Mouse (Mus musculus) MEL (cell line): Measurements from ENCODE around the gene Khk. TPM values are rescaled to one million over a fixed set of nuclear protein-coding genes. Genes with fewer than 3 reads are reported as not detected.

ENCODE experiments used
- DNase-seq: peaks from one replicate; pipeline ENCODE4 v3.0.0; 2011; ENCODE audit warnings: low read depth, low spot score
- H3K27ac ChIP-seq: 2 replicates; pipeline ENCODE4 v1.5.1; 2012; ENCODE audit warnings: low read depth, mild to moderate bottlenecking, control low read depth, low read length, moderate library complexity; ENCODE audit not compliant: control insufficient read depth
- H3K27me3 ChIP-seq, 2 experiments: fragments of 150-350 bp in 1 of 2; sonication (generic) in 1 of 2; 2 replicates each; pipeline ENCODE4 v1.6.1; 2012; ENCODE audit warnings: low read length in 2 of 2, mild to moderate bottlenecking in 2 of 2, improper control_type of control experiment in 1 of 2, moderate library complexity in 1 of 2; ENCODE audit not compliant: insufficient read depth in 2 of 2, control insufficient read depth in 1 of 2
- H3K36me3 ChIP-seq, 2 experiments: 2 replicates each; pipeline ENCODE4 v1.6.1; 2012 to 2014; ENCODE audit warnings: low read length in 2 of 2, improper control_type of control experiment in 1 of 2, inconsistent platforms in 1 of 2, mild to moderate bottlenecking in 1 of 2; ENCODE audit not compliant: insufficient read depth in 2 of 2, control insufficient read depth in 1 of 2
- H3K4me1 ChIP-seq, 2 experiments: fragments of 150-350 bp in 1 of 2; sonication (generic) in 1 of 2; 2 replicates each; pipeline ENCODE4 v1.6.1; 2012; ENCODE audit warnings: low read length in 2 of 2, improper control_type of control experiment in 1 of 2, mild to moderate bottlenecking in 1 of 2; ENCODE audit not compliant: insufficient read depth in 2 of 2, control insufficient read depth in 1 of 2
- H3K4me3 ChIP-seq, 2 experiments: fragments of 150-350 bp in 1 of 2; sonication (generic) in 1 of 2; 2 replicates each; pipeline ENCODE4 v1.5.1; 2012; ENCODE audit warnings: low read depth in 2 of 2, low read length in 2 of 2, mild to moderate bottlenecking in 2 of 2, moderate library complexity in 2 of 2, control low read depth in 1 of 2, improper control_type of control experiment in 1 of 2; ENCODE audit not compliant: control insufficient read depth in 1 of 2, insufficient read depth in 1 of 2
- H3K79me2 ChIP-seq: 2 replicates; pipeline ENCODE4 v1.6.1; 2012; ENCODE audit warnings: mild to moderate bottlenecking, low read length, moderate library complexity; ENCODE audit not compliant: control insufficient read depth, poor library complexity, insufficient read depth
- H3K9ac ChIP-seq: 2 replicates; pipeline ENCODE4 v1.6.1; 2012; ENCODE audit warnings: low read depth, mild to moderate bottlenecking, control low read depth, low read length, moderate library complexity; ENCODE audit not compliant: control insufficient read depth, poor library complexity, severe bottlenecking
- H3K9me3 ChIP-seq: fragments of 150-350 bp; sonication (generic); replicated peaks from 2 replicates; pipeline ENCODE4 v1.6.1; 2012; ENCODE audit warnings: mild to moderate bottlenecking, low read length, improper control_type of control experiment, moderate library complexity; ENCODE audit not compliant: insufficient read depth
- BHLHE40 ChIP-seq: IDR thresholded peaks from 2 replicates; pipeline ENCODE4 v1.6.1; 2012; ENCODE audit warnings: low read depth, mild to moderate bottlenecking, inconsistent platforms, low read length, improper control_type of control experiment, borderline replicate concordance
- CHD1 ChIP-seq: IDR thresholded peaks from 2 replicates; pipeline ENCODE4 v1.6.1; 2012; ENCODE audit warnings: low read depth, mild to moderate bottlenecking, inconsistent platforms, low read length, improper control_type of control experiment
- CHD2 ChIP-seq: IDR thresholded peaks from 2 replicates; pipeline ENCODE4 v1.6.1; 2011; ENCODE audit warnings: low read length, improper control_type of control experiment
- E2F4 ChIP-seq: IDR thresholded peaks from 2 replicates; pipeline ENCODE4 v1.6.1; 2011; ENCODE audit warnings: low read depth, low read length, improper control_type of control experiment, borderline replicate concordance
- ELF1 ChIP-seq: IDR thresholded peaks from 2 replicates; pipeline ENCODE4 v1.6.1; 2014; ENCODE audit warnings: low read depth, mild to moderate bottlenecking, inconsistent platforms, low read length, improper control_type of control experiment, moderate library complexity
- GABPA ChIP-seq: IDR thresholded peaks from 2 replicates; pipeline ENCODE4 v1.6.1; 2012; ENCODE audit warnings: low read depth, mild to moderate bottlenecking, inconsistent platforms, low read length, improper control_type of control experiment, moderate library complexity
- GATA1 ChIP-seq: IDR thresholded peaks from 2 replicates; pipeline ENCODE4 v1.6.1; 2011; ENCODE audit warnings: low read depth, low read length, improper control_type of control experiment
- HCFC1 ChIP-seq: IDR thresholded peaks from 2 replicates; pipeline ENCODE4 v1.6.1; 2012; ENCODE audit warnings: low read depth, mild to moderate bottlenecking, inconsistent platforms, low read length, improper control_type of control experiment, moderate library complexity
- JUND ChIP-seq: IDR thresholded peaks from 2 replicates; pipeline ENCODE4 v1.6.1; 2011; ENCODE audit warnings: low read depth, mild to moderate bottlenecking, improper control_type of control experiment, low read length
- KAT2A ChIP-seq: conservative IDR thresholded peaks from 2 replicates; pipeline ENCODE4 v1.6.1; 2012; ENCODE audit warnings: low read depth, low read length, improper control_type of control experiment, inconsistent platforms
- MAFK ChIP-seq: IDR thresholded peaks from 2 replicates; pipeline ENCODE4 v1.6.1; 2011; ENCODE audit warnings: low read depth, mild to moderate bottlenecking, low read length, improper control_type of control experiment, borderline replicate concordance
- MAZ ChIP-seq: IDR thresholded peaks from 2 replicates; pipeline ENCODE4 v1.6.1; 2012; ENCODE audit warnings: low read depth, mild to moderate bottlenecking, inconsistent platforms, low read length, improper control_type of control experiment
- MEF2A ChIP-seq: IDR thresholded peaks from 2 replicates; pipeline ENCODE4 v1.6.1; 2014; ENCODE audit warnings: low read depth, mild to moderate bottlenecking, inconsistent platforms, low read length, improper control_type of control experiment; ENCODE audit not compliant: poor library complexity, insufficient replicate concordance, severe bottlenecking; ENCODE audit errors: extremely low read depth
- MXI1 ChIP-seq: IDR thresholded peaks from 2 replicates; pipeline ENCODE4 v1.6.1; 2011; ENCODE audit warnings: mild to moderate bottlenecking, low read depth, low read length, improper control_type of control experiment
- MYB ChIP-seq: IDR thresholded peaks from 2 replicates; pipeline ENCODE4 v1.6.1; 2011; ENCODE audit warnings: mild to moderate bottlenecking, low read depth, low read length, improper control_type of control experiment
- NRF1 ChIP-seq: IDR thresholded peaks from 2 replicates; pipeline ENCODE4 v1.6.1; 2014; ENCODE audit warnings: low read depth, mild to moderate bottlenecking, inconsistent platforms, low read length, improper control_type of control experiment, moderate library complexity; ENCODE audit not compliant: poor library complexity, insufficient read depth, severe bottlenecking
- POLR2A ChIP-seq, 2 experiments: IDR thresholded peaks; 2 replicates each; pipeline ENCODE4 v1.6.1; 2011 to 2012; ENCODE audit warnings: low read length in 2 of 2, mild to moderate bottlenecking in 2 of 2, control low read depth in 1 of 2, improper control_type of control experiment in 1 of 2, low read depth in 1 of 2, moderate library complexity in 1 of 2; ENCODE audit not compliant: control insufficient read depth in 1 of 2, insufficient read depth in 1 of 2, poor library complexity in 1 of 2
- POLR2AphosphoS2 ChIP-seq: IDR thresholded peaks from 2 replicates; pipeline ENCODE4 v1.6.1; 2011; ENCODE audit warnings: low read length, improper control_type of control experiment
- POLR2AphosphoS5 ChIP-seq: IDR thresholded peaks from 2 replicates; pipeline ENCODE4 v1.6.1; 2012; ENCODE audit warnings: low read depth, borderline replicate concordance, mild to moderate bottlenecking, inconsistent platforms, low read length, moderate library complexity, mixed read lengths
- RCOR1 ChIP-seq: IDR thresholded peaks from 2 replicates; pipeline ENCODE4 v1.6.1; 2012; ENCODE audit warnings: low read depth, mild to moderate bottlenecking, inconsistent platforms, low read length, improper control_type of control experiment
- SMC3 ChIP-seq: IDR thresholded peaks from 2 replicates; pipeline ENCODE4 v1.6.1; 2011; ENCODE audit warnings: low read depth, low read length, improper control_type of control experiment
- TCF12 ChIP-seq: IDR thresholded peaks from 2 replicates; pipeline ENCODE4 v1.6.1; 2014; ENCODE audit warnings: low read depth, mild to moderate bottlenecking, inconsistent platforms, low read length, improper control_type of control experiment, moderate library complexity
- USF1 ChIP-seq: IDR thresholded peaks from 2 replicates; pipeline ENCODE4 v1.6.1; 2014; ENCODE audit warnings: low read depth, mild to moderate bottlenecking, inconsistent platforms, low read length, improper control_type of control experiment, moderate library complexity
- ZMIZ1 ChIP-seq: IDR thresholded peaks from 2 replicates; pipeline ENCODE4 v1.6.1; 2012; ENCODE audit warnings: low read depth, mild to moderate bottlenecking, inconsistent platforms, low read length, improper control_type of control experiment, moderate library complexity
- polyA plus RNA-seq, 2 experiments: library from polyadenylated mRNA; stranded (reverse) in 1 of 2; unstranded in 1 of 2; fragments of >175 nt in 1 of 2; fragments of >200 nt in 1 of 2; gene quantifications; 2 replicates each; pipeline versions ENCODE4 v1.2.1 to v1.2.4; 2012; ENCODE audit warnings: low replicate concordance in 2 of 2, low read depth in 1 of 2; ENCODE audit not compliant: insufficient read length in 2 of 2, insufficient read depth in 1 of 2, missing spikeins in 1 of 2
- total RNA-seq: library from RNA; depleted of rRNA; stranded (reverse); fragments of 300-350 nt; gene quantifications from 2 replicates; pipeline ENCODE4 v1.2.3, GENCODE M21; 2012

The Khk gene
- total and polyA plus RNA-seq, 3 experiments = 308 to 461 TPM; not detected in 1

DNA sequence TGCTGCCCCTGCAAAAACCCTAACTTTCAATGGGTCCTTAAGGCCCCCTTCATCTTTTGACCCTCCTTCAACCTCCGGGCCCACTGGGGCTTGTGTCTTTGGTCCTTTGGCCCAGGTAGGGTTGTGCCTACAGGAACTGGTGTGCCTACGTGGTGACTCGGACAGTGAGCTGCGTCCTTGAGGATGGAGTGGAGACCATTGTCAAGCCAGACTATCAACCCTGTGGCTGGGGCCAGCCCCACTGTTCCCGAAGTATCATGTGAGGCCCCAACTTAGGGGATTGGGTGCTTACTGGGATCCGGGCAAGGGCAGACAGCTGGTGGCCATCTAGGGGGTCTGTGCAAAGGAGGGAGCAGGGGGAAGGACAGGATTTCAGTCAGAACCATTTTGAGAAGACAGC lies 6.4 kb upstream of the Khk start:
- Histone ChIP-seq H3K36me3 (peaks cover 0 to 22% of the 10 kb centered on the region in 2 experiments; a peak in 2 of 4 replicates), H3K9me3 (no peaks in the 10 kb centered on the region), H3K4me1 (peaks cover 16 to 36% of the 10 kb centered on the region in 2 experiments), H3K27me3 (no peaks in the 10 kb centered on the region), H3K4me3 (no peak overlapping the region), H3K9ac (no peak overlapping the region), H3K79me2 (no peaks in the 10 kb centered on the region), H3K27ac (no peak overlapping the region)
- no peak for TF ChIP-seq CHD2
- no peak for TF ChIP-seq E2F4
- no peak for TF ChIP-seq ZMIZ1
- no peak for TF ChIP-seq MAFK
- TF ChIP-seq USF1 = no peak
- no peak for TF ChIP-seq NRF1
- TF ChIP-seq MXI1 = no peak
- TF ChIP-seq ELF1 = no peak
- TF ChIP-seq HCFC1 = no peak
- DNase-seq = no peak

DNA sequence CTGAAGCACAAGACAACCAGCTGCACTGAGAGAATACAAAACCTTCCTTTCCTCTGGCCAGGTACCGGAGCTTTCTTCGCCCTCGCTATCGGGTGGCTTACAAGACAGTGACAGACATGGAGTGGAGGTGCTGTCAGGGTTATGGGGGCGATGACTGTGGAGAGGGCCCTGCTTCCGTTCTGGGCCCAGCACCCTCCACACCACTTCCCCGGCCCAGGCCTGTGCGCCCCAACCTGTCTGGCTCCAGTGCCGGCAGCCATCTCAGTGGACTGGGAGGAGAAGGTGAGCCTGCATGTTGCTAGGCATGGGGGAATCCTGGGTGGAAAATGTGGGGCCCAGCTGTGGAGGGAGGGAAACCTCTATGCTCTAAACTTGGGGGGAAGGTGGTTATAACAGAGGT lies 5.8 kb upstream of the Khk start:
- TF ChIP-seq POLR2A (IDR thresholded peaks at IDR 0.05; ENCODE audit: control insufficient read depth in 1 of 2, insufficient read depth in 1 of 2, low read depth in 1 of 2, low read length in 2 of 2, poor library complexity in 1 of 2) (0 out of 4 replicates have a peak, but pooled peaks of 1 of the 2 experiments have one; percentile 25), MAZ (0 out of 2 replicates have a peak, but pooled peaks have one; percentile 9), TCF12 (no peak), CHD1 (0 out of 2 replicates have a peak, but pooled peaks have one; percentile 12)
- H3K9me3 ChIP-seq = no peaks in the 10 kb centered on the region
- H3K9ac ChIP-seq = peak overlapping the region; percentile 36
- H3K4me1 ChIP-seq = peaks cover 16 to 39% of the 10 kb centered on the region in 2 experiments
- peaks cover 0 to 22% of the 10 kb centered on the region in 2 experiments; a peak in 2 of 4 replicates for H3K36me3 ChIP-seq
- peak overlapping the region; percentile 29 for H3K27ac ChIP-seq
- H3K79me2 ChIP-seq = no peaks in the 10 kb centered on the region
- no peak for DNase-seq
- H3K27me3 ChIP-seq = no peaks in the 10 kb centered on the region
- peak overlapping the region in 1 of 2 experiments; percentile 9; a peak in 1 of 4 replicates for H3K4me3 ChIP-seq

DNA sequence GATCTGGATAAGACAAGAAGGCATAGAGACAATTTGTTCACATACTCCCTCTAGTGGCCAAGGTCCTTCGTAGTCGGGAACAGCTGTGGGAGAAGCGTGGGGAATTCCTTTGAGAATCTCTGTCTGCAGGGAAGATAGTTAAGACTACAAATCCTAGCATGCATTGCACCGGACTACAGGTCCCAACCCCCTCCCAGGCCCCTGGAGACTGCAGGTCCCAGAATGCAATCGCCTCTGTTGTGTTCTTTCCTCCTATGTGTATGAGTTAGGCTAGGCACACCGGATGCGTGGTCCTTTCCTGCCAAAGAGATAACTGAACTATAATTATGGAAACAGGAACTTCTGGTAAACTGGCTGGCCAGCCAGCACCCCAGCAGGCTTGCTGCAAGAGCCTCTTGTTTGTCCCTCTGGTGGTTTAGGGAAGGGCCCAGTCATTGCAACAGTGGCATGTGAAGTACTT lies 5.2 kb upstream of the Khk start:
- H3K9ac ChIP-seq = peak overlapping the region; percentile 59
- peak overlapping the region; percentile 11 to 14; a peak in 3 of 4 replicates for H3K4me3 ChIP-seq
- H3K4me1 ChIP-seq = peaks cover 16 to 39% of the 10 kb centered on the region in 2 experiments
- peak; percentile 55 for TF ChIP-seq USF1
- TF ChIP-seq JUND = no peak
- peak; percentile 84 for TF ChIP-seq CHD2
- TF ChIP-seq HCFC1 = peak; percentile 100
- peak; percentile 47; the same call in 1 of the 2 replicates for TF ChIP-seq NRF1
- no peak; the same call in 1 of the 2 replicates for TF ChIP-seq GABPA
- TF ChIP-seq BHLHE40 = peak; percentile 77
- peak; percentile 93 for TF ChIP-seq GATA1
- peak; percentile 81 for TF ChIP-seq RCOR1
- peak; percentile 33; the same call in 1 of the 2 replicates for TF ChIP-seq MYB
- TF ChIP-seq POLR2AphosphoS2 = no peak
- no peak for TF ChIP-seq POLR2AphosphoS5
- peak; percentile 48; the same call in 1 of the 2 replicates for TF ChIP-seq SMC3
- TF ChIP-seq KAT2A = peak; percentile 99
- TF ChIP-seq POLR2A (IDR thresholded peaks at IDR 0.05; ENCODE audit: control insufficient read depth in 1 of 2, insufficient read depth in 1 of 2, low read depth in 1 of 2, low read length in 2 of 2, poor library complexity in 1 of 2) = peak; percentile 76 to 91
- TF ChIP-seq MEF2A = peak; percentile 96
- peak; percentile 46; the same call in 1 of the 2 replicates for TF ChIP-seq MAZ
- TF ChIP-seq E2F4 = no peak

More for the DNA sequence above, 5.2 kb upstream of the Khk start:
- H3K27ac ChIP-seq = peak overlapping the region; percentile 95
- DNase-seq = peak; percentile 99
- no peaks in the 10 kb centered on the region; the same call in 1 of the 2 replicates for H3K79me2 ChIP-seq
- peaks cover 0 to 22% of the 10 kb centered on the region in 2 experiments; a peak in 2 of 4 replicates for H3K36me3 ChIP-seq
- no peaks in the 10 kb centered on the region for H3K27me3 ChIP-seq
- no peaks in the 10 kb centered on the region for H3K9me3 ChIP-seq
